Mouse (Mus musculus) erythroblast, embryonic 14.5 days (primary cell): ENCODE measurements around the gene Tagln. TPM values are rescaled to one million over a fixed set of nuclear protein-coding genes. Genes with fewer than 3 reads are reported as not detected.

ENCODE experiments used
- H3K27me3 ChIP-seq: 2 replicates; pipeline ENCODE4 v1.6.1; 2012; ENCODE audit warnings: inconsistent platforms; ENCODE audit not compliant: control insufficient read depth
- H3K36me3 ChIP-seq: 2 replicates; pipeline ENCODE4 v1.6.1; 2012; ENCODE audit warnings: mild to moderate bottlenecking, inconsistent platforms; ENCODE audit not compliant: control insufficient read depth
- H3K4me1 ChIP-seq: 2 replicates; pipeline ENCODE4 v1.6.1; 2012; ENCODE audit warnings: inconsistent platforms; ENCODE audit not compliant: control insufficient read depth
- H3K4me3 ChIP-seq: replicated peaks from 2 replicates; pipeline ENCODE3; 2012; ENCODE audit warnings: moderate library complexity, mild to moderate bottlenecking, inconsistent platforms
- H3K9me3 ChIP-seq: 2 replicates; pipeline ENCODE4 v1.6.1; 2012; ENCODE audit warnings: low read length, inconsistent platforms, mixed read lengths; ENCODE audit not compliant: control insufficient read depth
- GATA1 ChIP-seq: IDR thresholded peaks from 2 replicates; pipeline ENCODE4 v1.6.1; 2012; ENCODE audit warnings: low read length, inconsistent platforms, mixed read lengths
- TAL1 ChIP-seq: IDR thresholded peaks from 3 replicates; pipeline ENCODE4 v1.6.1; 2012; ENCODE audit warnings: low read length, inconsistent platforms, mixed read lengths
- polyA plus RNA-seq: library from polyadenylated mRNA; stranded (reverse); fragments of >175 nt; gene quantifications from 2 replicates; pipeline ENCODE4 v1.2.3, GENCODE M21; 2012

Tagln gene
- polyA plus RNA-seq, 1 experiment, result not detected

GRCm38 (mm10) chr9:45961855-45962254 lies 26.0 kb upstream of the Tagln start:
- Histone ChIP-seq H3K4me1 (no peaks in the 10 kb centered on the region), H3K27me3 (no peaks in the 10 kb centered on the region), H3K4me3 (no peak overlapping the region), H3K9me3 (no peaks in the 10 kb centered on the region), H3K36me3 (peaks cover 82% of the 10 kb centered on the region)
- no peak for TF ChIP-seq GATA1
- TF ChIP-seq TAL1, result no peak

DNA sequence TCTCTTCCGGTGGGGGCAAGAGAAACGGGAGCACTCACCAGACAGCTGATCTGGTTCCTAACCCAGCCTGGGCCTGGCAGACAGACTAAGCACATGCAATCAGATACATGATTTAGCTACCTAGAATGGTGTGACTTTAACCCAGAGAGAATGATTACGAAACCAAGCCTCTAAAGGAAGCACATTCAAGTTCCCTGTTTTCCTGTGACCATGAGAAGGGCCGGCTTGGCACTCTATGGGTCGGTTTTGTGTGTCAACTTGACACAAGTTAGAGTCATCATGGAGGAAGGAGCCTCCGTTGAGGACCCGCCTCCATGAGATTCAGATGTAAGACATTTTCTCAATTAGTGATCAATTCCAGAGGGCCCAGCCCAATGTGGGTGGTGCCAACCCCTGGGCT lies 23.8 kb upstream of the Tagln start:
- Histone ChIP-seq H3K4me3 (no peak overlapping the region), H3K9me3 (no peaks in the 10 kb centered on the region), H3K36me3 (peaks cover 60% of the 10 kb centered on the region), H3K27me3 (no peaks in the 10 kb centered on the region), H3K4me1 (peaks cover 15% of the 10 kb centered on the region)
- TF ChIP-seq TAL1 (no peak), GATA1 (no peak)

DNA sequence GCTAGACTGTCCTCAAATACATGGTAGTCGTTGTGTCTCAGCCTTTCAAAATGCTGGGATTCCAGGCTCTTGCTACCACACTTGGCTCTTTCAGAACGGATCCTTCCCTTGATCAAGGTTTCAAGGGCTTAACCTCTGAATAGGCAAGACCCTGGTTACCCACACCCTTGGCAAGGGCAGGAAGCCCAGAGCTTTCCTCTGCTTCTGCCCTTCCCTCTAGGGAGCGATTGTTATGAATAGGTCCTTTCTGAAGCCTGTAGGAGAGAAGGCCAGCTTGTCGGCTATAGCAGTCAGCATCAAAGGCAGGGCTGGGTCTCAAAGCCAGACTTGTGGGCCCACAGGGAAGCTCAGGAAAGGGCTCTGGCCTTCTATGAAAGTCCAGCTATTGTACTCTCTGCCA lies 23.0 kb upstream of the Tagln start:
- H3K4me3 ChIP-seq, result no peak overlapping the region
- H3K36me3 ChIP-seq, result peaks cover 52% of the 10 kb centered on the region
- no peaks in the 10 kb centered on the region for H3K9me3 ChIP-seq
- no peak for TF ChIP-seq TAL1
- TF ChIP-seq GATA1, result no peak
- H3K4me1 ChIP-seq, result peaks cover 23% of the 10 kb centered on the region
- no peaks in the 10 kb centered on the region for H3K27me3 ChIP-seq

DNA sequence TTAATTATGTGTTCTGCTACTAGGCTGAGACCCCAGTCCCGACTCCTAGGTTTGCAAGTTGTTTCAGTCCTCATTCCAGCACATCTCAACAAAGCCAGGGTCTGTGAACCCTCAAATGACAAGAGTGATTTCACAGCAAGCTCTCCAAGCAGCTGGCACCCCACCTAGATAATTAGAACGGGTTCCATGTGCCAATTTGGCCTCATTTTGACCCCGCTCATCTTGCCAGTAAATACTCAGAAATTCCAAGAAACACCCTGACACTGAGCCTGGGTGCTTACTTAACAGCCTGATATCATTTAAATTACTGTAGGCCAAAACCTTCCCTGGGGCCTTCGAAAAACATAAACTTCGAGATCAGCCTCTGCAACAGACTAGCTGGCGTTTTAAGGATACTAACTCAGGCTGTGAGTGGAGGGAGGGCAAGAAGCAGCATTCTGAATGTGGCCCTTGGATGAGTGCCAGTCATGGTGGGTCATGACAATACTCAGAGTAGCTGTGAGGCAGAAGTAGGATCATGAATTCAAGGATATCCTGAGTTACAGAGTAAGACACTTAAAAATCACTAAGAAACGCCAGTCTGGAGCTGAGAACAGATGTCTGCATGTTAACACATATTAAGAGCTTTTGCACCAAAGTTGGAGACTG lies 22.3 kb upstream of the Tagln start:
- Histone ChIP-seq H3K4me1 (peaks cover 30% of the 10 kb centered on the region), H3K36me3 (peaks cover 49% of the 10 kb centered on the region)
- TF ChIP-seq TAL1, result no peak
- TF ChIP-seq GATA1, result no peak

GRCm38 (mm10) chr9:45955107-45955963 lies 19.5 kb upstream of the Tagln start, which contains the start of gene Sidt2:
TSS of gene Sidt2 (minus strand) at chr9:45955258.
- Histone ChIP-seq H3K4me3 (peak within 1 kb of the TSS; percentile 92), H3K4me1 (peaks cover 39% of the 10 kb centered on the region), H3K36me3 (peaks cover 48% of the 10 kb centered on the region), H3K9me3 (no peaks in the 10 kb centered on the region), H3K27me3 (no peaks in the 10 kb centered on the region)
- no peak for TF ChIP-seq GATA1
- no peak for TF ChIP-seq TAL1

More for the DNA sequence above, 22.3 kb upstream of the Tagln start:
- Histone ChIP-seq H3K4me3 (no peak overlapping the region), H3K9me3 (no peaks in the 10 kb centered on the region), H3K27me3 (no peaks in the 10 kb centered on the region)

DNA sequence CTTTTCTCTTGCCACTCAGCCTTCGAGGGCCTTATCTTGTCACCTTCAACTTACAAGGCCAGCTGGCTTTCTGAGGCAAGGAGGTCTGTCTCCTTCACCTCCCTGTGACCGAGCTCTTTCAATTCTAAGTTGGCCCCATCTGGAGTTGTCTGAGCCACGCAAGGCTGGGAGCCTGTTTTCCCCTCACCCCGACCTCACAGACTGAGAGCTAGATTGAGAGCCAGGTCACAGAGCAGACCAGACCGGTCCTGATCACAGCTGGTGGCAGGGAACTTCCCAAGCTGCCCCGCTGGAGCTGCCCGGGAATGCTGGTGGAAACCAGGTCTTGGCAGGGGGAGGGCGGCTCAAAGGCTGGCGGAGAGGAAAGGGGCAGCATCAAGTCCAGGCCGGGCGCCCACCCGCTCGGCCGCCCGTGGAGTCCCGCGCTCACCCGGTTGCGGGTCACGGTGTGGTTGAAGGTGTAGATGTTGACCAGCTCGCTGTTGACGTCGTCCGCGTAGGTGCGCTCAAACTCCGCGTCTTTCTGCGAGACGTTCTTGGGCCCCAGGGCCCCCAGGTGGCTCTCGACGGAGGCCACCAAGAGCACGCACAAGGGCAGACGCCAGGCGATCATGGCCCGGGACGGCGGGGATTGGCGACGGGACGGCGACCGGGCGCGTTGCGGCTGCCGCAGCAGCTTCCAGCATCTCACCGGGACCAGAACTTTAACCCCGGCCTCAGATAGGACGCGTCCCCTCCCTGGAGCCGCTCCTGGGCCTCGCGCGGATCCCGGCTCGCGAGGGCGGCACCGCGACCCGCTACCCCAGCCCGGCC lies 18.6 kb upstream of the Tagln start:
- H3K9me3 ChIP-seq, result no peaks in the 10 kb centered on the region
- peak overlapping the region; percentile 92 for H3K4me3 ChIP-seq
- peaks cover 48% of the 10 kb centered on the region for H3K36me3 ChIP-seq

GRCm38 (mm10) chr9:45953511-45954293 lies 17.8 kb upstream of the Tagln start:
- TF ChIP-seq GATA1 (no peak), TAL1 (no peak)
- H3K4me1 ChIP-seq, result peaks cover 39% of the 10 kb centered on the region
- H3K36me3 ChIP-seq, result peaks cover 51% of the 10 kb centered on the region
- no peaks in the 10 kb centered on the region for H3K27me3 ChIP-seq
- H3K9me3 ChIP-seq, result no peaks in the 10 kb centered on the region
- H3K4me3 ChIP-seq, result peak overlapping the region; percentile 92

More for the DNA sequence above, 18.6 kb upstream of the Tagln start:
- H3K27me3 ChIP-seq, result no peaks in the 10 kb centered on the region
- peaks cover 39% of the 10 kb centered on the region for H3K4me1 ChIP-seq
- no peak for TF ChIP-seq TAL1
- no peak for TF ChIP-seq GATA1

GRCm38 (mm10) chr9:45952890-45953289 lies 17.0 kb upstream of the Tagln start:
- H3K27me3 ChIP-seq, result no peaks in the 10 kb centered on the region

More at GRCm38 (mm10) chr9:45952890-45953289, 17.0 kb upstream of the Tagln start:
- peaks cover 56% of the 10 kb centered on the region for H3K36me3 ChIP-seq
- no peaks in the 10 kb centered on the region for H3K9me3 ChIP-seq
- TF ChIP-seq GATA1, result no peak
- no peak for TF ChIP-seq TAL1
- peak overlapping the region; percentile 92 for H3K4me3 ChIP-seq
- H3K4me1 ChIP-seq, result peaks cover 39% of the 10 kb centered on the region
